Mouse (Mus musculus) liver, embryonic 13.5 days (tissue): ENCODE measurements around the gene Tmtc1. TPM values are rescaled to one million over a fixed set of nuclear protein-coding genes. Genes with fewer than 3 reads are reported as not detected.
A peak's percentile ranks its signal among the peaks of the same experiment; 100 is the strongest.

Experiments
- ATAC-seq: fragments of 200-750 bp; cut with Nextera tagmentation; 2 replicates; pipeline ENCODE4 v1.8.0; 2017; ENCODE audit warnings: low read depth, mild to moderate bottlenecking, moderate number of reproducible peaks, moderate library complexity
- DNase-seq: peaks from one replicate; pipeline ENCODE4 v3.0.0; 2022
- H3K27ac ChIP-seq: fragments of 300-500 bp; sonication (generic); 2 replicates; pipeline ENCODE4 v1.5.1; 2015; ENCODE audit warnings: moderate library complexity, mild to moderate bottlenecking, inconsistent platforms
- H3K27me3 ChIP-seq: fragments of 300-500 bp; sonication (generic); 2 replicates; pipeline ENCODE4 v1.6.1; 2015; ENCODE audit warnings: mild to moderate bottlenecking, inconsistent platforms
- H3K36me3 ChIP-seq: fragments of 300-500 bp; sonication (generic); 2 replicates; pipeline ENCODE4 v1.6.1; 2015; ENCODE audit warnings: mild to moderate bottlenecking, inconsistent platforms
- H3K4me1 ChIP-seq: fragments of 300-500 bp; sonication (generic); replicated peaks from 2 replicates; pipeline ENCODE4 v1.6.1; 2015; ENCODE audit warnings: inconsistent platforms
- H3K4me2 ChIP-seq: fragments of 300-500 bp; sonication (generic); 2 replicates; pipeline ENCODE4 v1.6.1; 2015; ENCODE audit warnings: inconsistent platforms, mild to moderate bottlenecking, moderate library complexity
- H3K4me3 ChIP-seq: fragments of 300-500 bp; sonication (generic); replicated peaks from 2 replicates; pipeline ENCODE4 v1.5.1; 2015; ENCODE audit warnings: mild to moderate bottlenecking, inconsistent platforms
- H3K9ac ChIP-seq: fragments of 300-500 bp; sonication (generic); 2 replicates; pipeline ENCODE4 v1.6.1; 2015; ENCODE audit warnings: mild to moderate bottlenecking, inconsistent platforms
- H3K9me3 ChIP-seq: fragments of 300-500 bp; sonication (generic); replicated peaks from 2 replicates; pipeline ENCODE4 v1.6.1; 2016; ENCODE audit warnings: inconsistent platforms
- WGBS: fragments of 180-500 bp; shearing (Covaris S2); methylation state at CpG from one replicate; pipeline ENCODE4 v1.1.7; 2015; ENCODE audit not compliant: insufficient replicate concordance; 5-methylcytosine and 5-hydroxymethylcytosine counted together
- polyA plus RNA-seq: library from polyadenylated mRNA; unstranded; fragments of >200 nt; fragmentation: Nextera tagmentation; extraction: Ambion mirVana; gene quantifications from 2 replicates; pipeline ENCODE4 v1.2.1, GENCODE M21; 2015

Tmtc1 gene
- polyA plus RNA-seq, 1 experiment from 2014 or later: 0.10 TPM

DNA sequence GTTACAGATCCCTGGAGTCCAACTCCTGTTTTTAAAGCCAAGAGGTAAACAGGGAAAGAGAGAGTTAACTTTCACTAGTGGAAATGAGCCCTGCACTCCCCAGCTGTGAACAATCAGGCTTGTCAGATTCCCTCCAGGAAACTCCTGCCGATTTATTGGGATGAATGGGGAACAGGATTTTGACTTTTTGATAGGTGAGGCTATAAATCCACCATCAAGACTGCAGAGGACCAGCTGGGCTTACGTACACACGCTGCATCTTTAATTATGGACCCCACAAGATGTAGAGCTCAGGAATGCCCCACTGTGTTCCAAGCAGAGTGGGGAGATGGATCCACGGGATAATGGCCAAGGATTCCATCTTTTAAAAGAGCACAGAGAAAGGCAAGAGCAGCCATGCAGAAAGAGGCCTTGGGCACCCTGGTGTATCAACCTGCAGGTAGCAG, 77.1 kb downstream of the Tmtc1 start:
- H3K9ac ChIP-seq: no peak overlapping the region
- H3K4me1 ChIP-seq: no peaks in the 10 kb centered on the region
- no peak overlapping the region for H3K4me3 ChIP-seq
- 55% methylated on average over 4 of the region's 4 CpGs for WGBS
- DNase-seq (no peak), ATAC-seq (no peak)
- no peaks in the 10 kb centered on the region for H3K36me3 ChIP-seq
- no peak overlapping the region for H3K27ac ChIP-seq
- no peak overlapping the region for H3K4me2 ChIP-seq
- no peaks in the 10 kb centered on the region for H3K9me3 ChIP-seq
- H3K27me3 ChIP-seq: no peaks in the 10 kb centered on the region

DNA sequence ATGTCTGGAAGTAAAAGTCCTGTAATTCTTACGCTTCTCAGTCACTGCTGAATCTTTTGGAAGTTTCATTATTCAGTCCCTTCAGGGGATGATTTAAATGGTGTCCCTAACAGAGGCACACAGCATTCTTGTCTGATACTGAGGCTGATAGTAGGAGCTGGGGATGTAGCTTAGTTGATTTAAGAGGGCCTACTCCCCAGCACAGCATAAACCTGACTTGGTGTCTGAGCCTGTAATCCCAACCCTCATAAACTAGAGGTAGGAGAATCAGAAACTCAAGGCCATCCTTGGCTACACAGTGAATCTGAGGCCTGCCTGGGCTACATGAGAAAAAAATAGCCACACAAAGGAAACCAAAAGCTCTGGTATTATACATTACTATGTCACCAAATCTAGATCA, 77.6 kb downstream of the Tmtc1 start:
- Histone ChIP-seq H3K36me3 (no peaks in the 10 kb centered on the region), H3K9ac (no peak overlapping the region), H3K9me3 (no peaks in the 10 kb centered on the region), H3K27ac (no peak overlapping the region), H3K4me3 (no peak overlapping the region), H3K4me1 (no peaks in the 10 kb centered on the region), H3K27me3 (no peaks in the 10 kb centered on the region), H3K4me2 (no peak overlapping the region)
- 74% methylated on average over 1 of the region's 1 CpGs for WGBS
- no peak for DNase-seq
- ATAC-seq: no peak

DNA sequence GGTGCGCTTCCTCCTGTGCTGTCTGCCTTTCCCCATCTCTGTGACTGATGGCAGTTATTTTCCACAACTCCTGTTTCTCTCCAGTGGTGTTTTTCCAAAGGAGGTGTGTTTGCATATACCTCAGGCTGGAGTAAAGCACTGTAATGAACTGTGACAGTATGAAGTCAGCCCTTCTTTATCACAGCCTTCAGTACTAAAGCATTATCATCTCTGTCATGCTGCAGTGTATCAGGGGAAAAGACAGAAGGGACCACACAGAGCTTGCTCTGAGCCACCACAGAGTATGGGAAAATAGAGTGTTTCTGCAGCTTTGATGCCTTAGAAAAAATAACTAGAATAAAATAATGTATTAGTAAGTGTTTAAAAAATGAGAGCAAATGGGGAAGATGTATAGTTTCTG, 81.0 kb downstream of the Tmtc1 start:
- no peak overlapping the region for H3K4me3 ChIP-seq
- ATAC-seq: no peak
- 74% methylated on average over 1 of the region's 1 CpGs for WGBS

DNA sequence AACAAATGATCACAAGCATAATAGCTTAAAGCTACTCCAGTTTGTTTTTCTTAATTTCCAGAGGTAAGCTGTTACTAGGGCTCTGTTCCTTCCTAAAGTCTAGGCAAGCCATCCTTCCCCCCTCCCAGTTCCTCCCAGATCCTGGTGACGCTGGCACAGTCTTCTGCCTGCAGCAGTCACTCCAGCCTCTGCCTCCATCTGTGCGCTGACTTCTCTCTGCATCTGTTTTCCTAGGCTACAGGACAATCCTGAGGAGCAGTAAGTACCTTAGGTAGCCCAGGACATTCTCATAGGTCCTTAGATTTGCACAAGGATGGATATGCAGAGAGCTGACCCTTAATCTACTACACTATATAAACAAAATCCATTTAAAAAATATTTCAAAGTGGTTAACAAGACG, 81.7 kb downstream of the Tmtc1 start:
- no peak for ATAC-seq
- Histone ChIP-seq H3K27me3 (no peaks in the 10 kb centered on the region), H3K4me1 (no peaks in the 10 kb centered on the region), H3K9ac (no peak overlapping the region), H3K9me3 (no peaks in the 10 kb centered on the region), H3K4me2 (no peak overlapping the region), H3K36me3 (no peaks in the 10 kb centered on the region), H3K4me3 (no peak overlapping the region), H3K27ac (no peak overlapping the region)
- 49% methylated on average over 3 of the region's 3 CpGs for WGBS
- DNase-seq: no peak

More for the DNA sequence above, 81.0 kb downstream of the Tmtc1 start:
- Histone ChIP-seq H3K4me2 (no peak overlapping the region), H3K27ac (no peak overlapping the region), H3K36me3 (no peaks in the 10 kb centered on the region), H3K27me3 (no peaks in the 10 kb centered on the region), H3K9me3 (no peaks in the 10 kb centered on the region), H3K4me1 (no peaks in the 10 kb centered on the region), H3K9ac (no peak overlapping the region)
- DNase-seq: no peak

DNA sequence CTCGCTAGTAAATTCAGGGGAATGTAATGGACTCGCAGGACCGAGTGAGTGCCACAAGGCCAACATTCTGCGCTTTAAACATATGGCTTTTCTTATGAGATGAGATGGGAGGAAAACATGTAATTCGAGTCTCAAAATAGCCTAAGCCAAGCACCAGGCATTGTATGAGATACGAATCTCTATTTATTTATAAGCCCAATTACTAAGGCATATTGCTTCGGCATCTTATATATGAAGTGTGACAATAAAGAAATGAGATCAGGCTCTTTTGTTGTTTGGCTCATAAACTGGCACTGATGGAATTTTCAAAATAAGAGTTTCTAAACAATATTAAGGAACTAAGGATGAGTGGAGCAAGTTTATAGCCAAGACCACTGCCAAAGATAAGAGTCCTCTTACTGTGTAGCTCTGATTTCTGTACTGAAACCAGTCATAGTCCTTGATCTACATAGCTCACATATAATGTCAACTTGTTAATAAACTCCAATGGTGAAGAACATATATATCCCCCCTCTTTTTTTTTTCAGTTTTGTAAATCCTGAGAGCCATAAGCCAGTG, 84.8 kb downstream of the Tmtc1 start:
- Histone ChIP-seq H3K27ac (no peak overlapping the region), H3K4me2 (no peak overlapping the region), H3K4me1 (peaks cover 12% of the 10 kb centered on the region), H3K27me3 (no peaks in the 10 kb centered on the region), H3K9ac (no peak overlapping the region), H3K4me3 (no peak overlapping the region), H3K36me3 (no peaks in the 10 kb centered on the region), H3K9me3 (no peaks in the 10 kb centered on the region)
- DNase-seq: no peak
- 74% methylated on average over 7 of the region's 7 CpGs for WGBS
- no peak for ATAC-seq

DNA sequence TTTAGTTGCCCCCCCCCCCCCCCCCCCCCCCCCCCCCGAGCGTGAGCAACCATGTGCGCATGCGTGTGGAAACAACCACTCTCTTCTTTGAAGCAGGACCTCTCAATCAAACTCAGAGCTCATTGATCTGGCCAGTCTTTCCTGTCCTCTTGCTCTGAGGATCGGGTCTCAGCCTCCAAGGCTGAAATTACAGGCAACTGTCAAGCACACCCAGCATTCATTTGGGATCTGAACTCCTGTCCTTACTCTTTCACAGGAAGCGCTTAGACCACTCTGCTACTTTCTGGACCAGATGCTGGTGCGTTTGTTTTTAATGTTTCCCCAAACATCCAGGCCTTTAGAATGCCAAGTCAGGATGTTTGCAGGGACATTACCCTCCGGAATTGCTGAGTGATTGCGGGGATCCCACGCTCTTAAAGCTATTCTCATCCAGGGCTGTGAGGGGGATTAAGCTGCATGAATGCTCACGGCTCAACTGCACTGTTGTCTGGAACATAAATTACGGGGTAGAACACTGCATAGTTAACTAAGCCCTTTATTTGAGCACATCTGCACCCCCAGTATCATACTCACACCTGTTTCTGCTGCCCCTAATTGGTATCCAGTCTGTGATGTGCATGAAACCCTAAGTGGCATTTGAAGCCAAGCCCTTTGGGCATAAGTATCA, 85.5 kb downstream of the Tmtc1 start:
- DNase-seq (no peak), ATAC-seq (no peak)
- no peaks in the 10 kb centered on the region for H3K9me3 ChIP-seq
- no peaks in the 10 kb centered on the region for H3K27me3 ChIP-seq
- peaks cover 12% of the 10 kb centered on the region for H3K4me1 ChIP-seq
- no peaks in the 10 kb centered on the region for H3K36me3 ChIP-seq
- no peak overlapping the region for H3K9ac ChIP-seq
- WGBS: 60% methylated on average over 8 of the region's 12 CpGs
- H3K4me2 ChIP-seq: no peak overlapping the region
- no peak overlapping the region for H3K27ac ChIP-seq
- no peak overlapping the region for H3K4me3 ChIP-seq

DNA sequence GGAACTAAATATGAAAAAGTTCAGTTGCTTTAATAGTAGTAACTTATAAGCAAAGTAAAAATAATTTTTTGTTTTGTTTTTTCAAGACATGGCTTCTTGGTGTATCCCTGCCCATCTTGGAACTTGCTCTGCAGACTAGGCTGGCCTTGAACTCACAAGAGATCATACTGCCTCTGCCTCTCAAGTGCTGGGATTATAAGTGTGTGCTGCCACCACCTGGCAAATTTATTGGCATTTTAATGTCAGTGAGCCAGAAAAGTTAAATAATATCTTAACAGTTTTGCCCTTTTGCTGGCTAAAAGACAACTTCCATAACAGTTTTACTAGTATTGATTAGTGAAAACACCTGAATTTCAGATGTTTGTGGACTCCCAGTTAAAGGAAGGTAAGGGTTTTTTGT, 88.0 kb downstream of the Tmtc1 start:
- ATAC-seq: no peak
- no peak overlapping the region for H3K27ac ChIP-seq

DNA sequence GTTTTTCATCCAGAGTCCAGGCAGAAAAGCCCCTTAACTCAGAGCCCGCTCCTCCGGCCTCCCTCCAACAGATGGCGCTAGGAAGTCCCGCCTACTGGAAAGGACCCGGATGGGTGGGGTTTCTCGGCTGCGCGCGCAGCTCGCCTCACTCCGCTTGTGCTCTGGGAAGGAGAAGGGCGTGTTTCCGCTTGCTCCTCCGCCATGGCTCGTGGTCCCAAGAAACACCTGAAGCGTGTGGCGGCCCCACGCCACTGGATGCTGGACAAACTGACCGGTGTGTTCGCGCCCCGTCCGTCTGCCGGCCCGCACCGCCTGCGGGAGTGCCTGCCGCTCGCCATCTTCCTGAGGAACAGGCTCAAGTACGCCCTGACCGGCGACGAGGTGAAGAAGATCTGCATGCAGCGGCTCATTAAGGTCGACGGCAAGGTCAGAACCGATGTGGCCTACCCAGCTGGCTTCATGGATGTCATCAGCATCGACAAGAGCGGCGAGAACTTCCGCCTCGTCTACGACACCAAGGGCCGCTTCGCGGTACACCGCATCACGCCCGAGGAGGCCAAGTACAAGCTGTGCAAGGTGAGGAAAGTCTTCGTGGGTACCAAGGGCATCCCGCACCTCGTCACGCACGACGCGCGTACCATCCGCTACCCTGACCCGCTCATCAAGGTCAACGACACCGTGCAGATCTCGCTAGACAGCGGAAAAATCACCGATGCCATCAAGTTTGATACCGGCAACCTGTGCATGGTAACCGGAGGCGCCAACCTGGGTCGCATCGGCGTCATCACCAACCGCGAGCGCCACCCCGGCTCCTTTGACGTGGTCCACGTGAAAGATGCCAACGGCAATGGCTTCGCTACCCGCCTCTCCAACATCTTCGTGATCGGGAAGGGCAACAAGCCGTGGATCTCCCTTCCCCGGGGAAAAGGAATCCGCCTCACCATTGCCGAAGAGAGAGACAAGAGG, 89.4 kb downstream of the Tmtc1 start:
- 26% methylated on average over 85 of the region's 85 CpGs for WGBS
- Histone ChIP-seq H3K4me1 (peaks cover 12% of the 10 kb centered on the region), H3K9me3 (no peaks in the 10 kb centered on the region), H3K27me3 (no peaks in the 10 kb centered on the region), H3K9ac (peak overlapping the region; percentile 70), H3K4me3 (peak overlapping the region; percentile 66), H3K36me3 (no peaks in the 10 kb centered on the region), H3K4me2 (peak overlapping the region; percentile 82), H3K27ac (no peak overlapping the region)
- ATAC-seq (peak; percentile 89), DNase-seq (peak; percentile 70)

More for the DNA sequence above, 88.0 kb downstream of the Tmtc1 start:
- Histone ChIP-seq H3K9ac (no peak overlapping the region), H3K4me1 (peaks cover 12% of the 10 kb centered on the region), H3K4me2 (no peak overlapping the region), H3K27me3 (no peaks in the 10 kb centered on the region), H3K9me3 (no peaks in the 10 kb centered on the region), H3K4me3 (no peak overlapping the region), H3K36me3 (no peaks in the 10 kb centered on the region)
- no peak for DNase-seq

DNA sequence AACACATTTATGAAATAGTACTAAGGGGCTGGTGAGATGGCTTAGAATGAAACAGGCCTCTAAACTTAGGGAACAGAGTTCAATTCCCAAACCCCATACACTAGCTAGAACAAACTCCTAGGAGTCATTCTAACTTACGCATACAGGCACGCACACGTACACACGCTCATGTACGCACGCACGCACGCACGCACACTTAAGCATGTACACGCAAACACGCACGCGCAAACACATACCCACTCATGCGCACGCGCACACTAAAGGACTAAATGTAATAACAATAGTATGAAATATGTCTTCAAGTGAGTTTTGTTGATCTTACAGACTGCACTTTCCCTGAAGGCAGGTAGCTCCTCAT, 90.1 kb downstream of the Tmtc1 start:
- Histone ChIP-seq H3K36me3 (no peaks in the 10 kb centered on the region), H3K4me1 (peaks cover 12% of the 10 kb centered on the region), H3K4me3 (peak overlapping the region; percentile 66), H3K27ac (no peak overlapping the region), H3K4me2 (peak overlapping the region; percentile 82), H3K27me3 (no peaks in the 10 kb centered on the region), H3K9me3 (no peaks in the 10 kb centered on the region), H3K9ac (no peak overlapping the region)
- DNase-seq: no peak
- 75% methylated on average over 16 of the region's 16 CpGs for WGBS
- ATAC-seq: peak; percentile 39; the same call in 1 of the 2 replicates

DNA sequence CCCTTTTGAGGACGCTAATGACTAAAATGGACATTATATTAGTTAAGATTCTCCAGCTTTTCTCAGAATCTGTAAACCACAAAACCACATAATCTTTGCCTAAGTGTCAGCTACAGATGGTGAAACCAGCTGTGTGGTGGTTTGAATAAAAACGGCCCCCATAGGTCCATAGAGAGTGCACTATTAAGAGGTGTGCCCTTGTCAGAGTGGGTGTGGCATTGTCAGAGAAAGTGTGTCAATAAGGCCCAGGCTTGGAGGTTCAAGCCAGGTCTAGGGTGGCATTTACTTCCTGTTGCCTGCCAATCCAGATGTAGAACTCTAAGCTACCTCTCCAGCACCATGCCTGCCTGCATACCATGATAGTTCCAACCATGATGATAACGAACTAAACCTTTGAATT, 99.2 kb downstream of the Tmtc1 start:
- DNase-seq (no peak), ATAC-seq (no peak)
- Histone ChIP-seq H3K9me3 (no peaks in the 10 kb centered on the region), H3K4me2 (no peak overlapping the region), H3K9ac (no peak overlapping the region), H3K27ac (no peak overlapping the region), H3K27me3 (no peaks in the 10 kb centered on the region), H3K36me3 (no peaks in the 10 kb centered on the region), H3K4me3 (no peak overlapping the region), H3K4me1 (no peaks in the 10 kb centered on the region)
- 35% methylated on average over 3 of the region's 3 CpGs for WGBS

DNA sequence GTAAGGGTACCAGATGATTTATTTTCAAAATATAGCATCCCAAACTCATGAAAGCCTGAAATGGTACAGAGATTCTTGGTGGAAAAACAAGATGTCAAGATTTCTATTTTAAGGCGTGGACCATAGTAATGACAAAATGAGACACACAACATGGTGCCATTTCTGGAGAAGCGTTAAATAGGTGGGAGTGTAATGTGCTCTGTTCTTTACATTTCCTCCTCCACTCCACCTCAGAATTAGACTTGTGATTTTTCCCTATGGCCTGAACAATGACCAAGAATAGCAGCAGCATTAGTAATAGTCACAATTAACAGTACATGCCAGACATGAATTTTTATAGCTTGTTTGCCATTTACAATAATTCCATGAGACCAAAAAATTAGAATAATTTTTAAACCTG, 102.0 kb downstream of the Tmtc1 start:
- Histone ChIP-seq H3K4me1 (no peaks in the 10 kb centered on the region), H3K4me2 (no peak overlapping the region), H3K9me3 (no peaks in the 10 kb centered on the region), H3K27ac (no peak overlapping the region), H3K4me3 (no peak overlapping the region), H3K9ac (no peak overlapping the region), H3K36me3 (no peaks in the 10 kb centered on the region), H3K27me3 (no peaks in the 10 kb centered on the region)
- DNase-seq (no peak), ATAC-seq (no peak)
- 36% methylated on average over 2 of the region's 2 CpGs for WGBS
